Mouse (Mus musculus) gastrocnemius, postnatal 25 days (tissue): ENCODE data around the gene Cacng6. TPM values are rescaled to one million over a fixed set of nuclear protein-coding genes. Genes with fewer than 3 reads are reported as not detected.

Experiments used
- DNase-seq: peaks from one replicate; pipeline ENCODE4 v3.0.0; 2022
- total RNA-seq, 2 experiments: library from RNA; stranded (reverse); gene quantifications; 1 replicate in 1 of 2; 2 replicates in 1 of 2; pipeline ENCODE4 v1.2.3; 2021

Gene Cacng6
- total RNA-seq, 2 experiments from 2014 or later: 99.3 to 101 TPM

GRCm38 (mm10) chr7:3419941-3420340 is 4.1 kb upstream of the Cacng6 start:
- no peak for DNase-seq

- DNase-seq: no peak
Observed at GRCm38 (mm10) chr7:3420466-3420865, 3.5 kb upstream of the Cacng6 start.

DNA sequence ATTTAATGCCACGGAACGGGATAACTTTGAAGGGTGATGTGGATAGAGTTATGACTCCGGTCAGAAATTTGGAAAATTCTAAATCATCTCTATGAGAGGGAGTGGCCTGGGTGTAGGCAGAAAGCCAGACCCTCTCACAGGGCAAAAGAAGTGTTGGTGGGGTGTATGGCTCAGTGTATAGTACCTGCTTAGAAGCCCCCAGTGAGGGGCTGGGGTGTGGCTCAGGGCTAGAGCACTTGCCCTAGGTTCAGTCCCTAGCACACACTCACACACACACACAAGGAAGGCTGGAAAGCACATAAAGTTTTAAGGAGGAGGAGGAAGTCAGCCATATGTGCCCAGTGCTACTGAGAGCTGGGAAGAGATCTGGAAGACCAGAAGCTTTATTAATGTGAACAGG is 2.7 kb upstream of the Cacng6 start:
- no peak for DNase-seq

DNA sequence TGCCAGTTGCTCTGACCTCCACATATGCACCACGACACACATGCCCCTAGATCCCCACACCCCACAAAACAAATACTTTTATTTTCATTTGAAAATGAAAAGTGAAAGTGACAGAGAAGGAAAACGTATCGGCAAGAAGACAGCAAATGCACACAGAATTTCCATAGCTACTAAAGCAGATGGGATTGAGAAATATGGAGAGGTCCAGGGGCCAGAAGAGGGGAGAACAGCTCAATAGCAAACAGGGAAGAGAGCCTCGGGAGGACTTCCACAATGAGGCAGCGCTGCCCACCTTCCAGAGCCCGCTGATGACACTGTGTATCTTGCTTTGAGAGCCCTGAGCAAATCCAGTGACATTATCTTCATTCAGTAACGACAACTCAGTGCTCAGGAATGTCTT is 1.9 kb upstream of the Cacng6 start:
- no peak for DNase-seq

DNA sequence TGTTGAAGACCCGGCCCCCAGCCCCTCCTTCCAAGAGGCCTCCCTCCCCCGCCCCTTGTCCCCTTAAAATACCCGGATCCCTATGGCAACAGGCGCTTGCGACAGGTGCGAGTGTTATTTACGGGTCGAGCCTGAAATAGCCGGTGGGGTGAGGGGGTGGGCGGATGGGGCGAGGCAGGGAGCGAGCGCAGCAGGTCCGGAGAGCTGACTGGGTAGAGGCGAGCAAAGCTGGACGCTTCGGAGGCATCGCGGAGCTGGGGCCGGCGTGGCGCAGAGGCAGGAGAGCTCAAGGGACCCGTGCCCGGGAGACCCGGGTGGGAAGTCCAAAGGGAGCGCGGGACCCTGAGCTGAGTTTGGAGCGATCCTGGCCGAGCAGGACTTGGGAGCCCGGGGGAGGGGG is 565 bp upstream of the Cacng6 start:
- peak; percentile 62 for DNase-seq

GRCm38 (mm10) chr7:3425141-3425540 is 1.1 kb downstream of the Cacng6 start:
- no peak for DNase-seq

GRCm38 (mm10) chr7:3430161-3430560 is 6.2 kb downstream of the Cacng6 start:
- DNase-seq: no peak

GRCm38 (mm10) chr7:3432066-3432465 is 8.1 kb downstream of the Cacng6 start:
- DNase-seq: no peak

GRCm38 (mm10) chr7:3437941-3438340 is 13.9 kb downstream of the Cacng6 start:
- no peak for DNase-seq

DNA sequence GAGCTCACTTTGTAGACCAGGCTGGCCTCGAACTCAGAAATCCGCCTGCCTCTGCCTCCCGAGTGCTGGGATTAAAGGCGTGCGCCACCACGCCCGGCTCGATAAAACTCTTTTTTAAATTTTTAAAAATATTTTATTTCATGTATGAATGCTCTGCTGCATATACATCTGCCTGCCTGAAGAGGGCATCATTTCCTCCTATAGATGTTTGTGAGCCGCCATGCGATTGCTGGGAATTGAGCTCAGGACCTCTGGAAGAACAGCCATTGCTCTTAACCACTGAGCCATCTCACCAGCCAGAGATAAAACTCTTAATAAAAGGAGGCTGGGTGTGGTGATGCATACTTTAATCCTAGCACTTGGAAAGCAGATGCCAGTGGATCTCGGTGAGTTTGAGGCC is 16.0 kb downstream of the Cacng6 start:
- no peak for DNase-seq

DNA sequence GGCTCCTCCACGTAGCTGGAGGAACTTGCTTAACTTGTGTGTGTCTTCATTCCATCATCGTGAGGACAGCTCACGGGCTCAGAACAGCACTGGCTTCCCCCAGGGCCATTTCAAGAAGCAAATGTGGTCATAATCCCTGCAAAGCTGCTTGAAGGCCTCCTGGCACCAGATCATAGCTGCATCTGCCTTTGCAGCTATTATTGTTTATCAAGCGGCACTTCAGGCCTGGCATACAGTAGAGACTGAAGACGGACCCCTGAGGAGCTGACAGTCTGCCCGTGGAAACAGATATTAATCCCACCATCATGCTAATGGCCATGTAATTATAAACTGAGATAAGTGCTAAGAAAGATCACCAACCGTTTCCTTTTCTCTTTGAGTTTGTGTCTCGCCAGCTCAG is 16.5 kb downstream of the Cacng6 start:
- no peak for DNase-seq

- DNase-seq: no peak
Observed at GRCm38 (mm10) chr7:3442476-3443062, 18.6 kb downstream of the Cacng6 start.

DNA sequence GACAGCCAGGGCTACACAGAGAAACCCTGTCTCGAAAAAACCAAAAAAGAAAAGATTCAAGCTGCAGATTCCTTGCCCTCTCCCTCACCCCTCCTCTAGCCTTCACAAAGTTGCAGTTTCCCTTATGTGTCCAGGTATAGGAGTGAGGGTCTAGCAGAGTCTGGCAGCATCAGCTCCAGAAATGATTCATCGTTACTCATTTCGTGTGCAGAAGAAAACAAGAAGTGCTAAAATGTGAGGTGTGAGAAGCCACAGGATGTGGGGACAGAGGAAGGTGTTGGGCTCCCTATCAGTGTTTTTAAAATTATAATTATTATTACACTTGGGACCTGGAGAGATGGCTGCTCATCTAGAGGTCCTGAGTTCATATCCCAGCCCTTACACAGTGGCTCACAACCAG is 20.7 kb downstream of the Cacng6 start:
- no peak for DNase-seq

DNA sequence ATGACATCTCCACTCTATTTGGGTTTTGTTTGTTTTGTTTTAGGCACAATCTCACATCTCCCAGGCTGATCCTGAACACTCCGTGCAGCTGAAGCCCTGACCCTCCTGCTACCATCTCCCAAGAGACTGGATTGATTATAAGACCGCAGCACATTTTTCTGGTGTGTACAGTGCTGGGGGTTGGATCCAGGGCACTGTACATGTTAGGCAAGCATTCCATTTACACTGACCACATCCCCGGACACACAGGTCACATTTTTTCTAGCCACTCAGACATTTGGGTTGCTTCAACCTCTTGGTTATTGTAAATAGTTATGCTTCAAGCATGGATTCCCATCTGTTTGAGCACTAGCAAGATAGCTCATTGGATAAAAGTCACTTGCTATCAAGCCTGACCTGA is 22.6 kb downstream of the Cacng6 start:
- no peak for DNase-seq

- DNase-seq: no peak
Observed at GRCm38 (mm10) chr7:3447026-3447425, 23.0 kb downstream of the Cacng6 start.

GRCm38 (mm10) chr7:3448737-3449454 is 24.9 kb downstream of the Cacng6 start:
- peak; percentile 29 for DNase-seq

GRCm38 (mm10) chr7:3450671-3451070 is 26.7 kb downstream of the Cacng6 start:
- no peak for DNase-seq

GRCm38 (mm10) chr7:3451161-3451560 is 27.2 kb downstream of the Cacng6 start:
- DNase-seq: no peak

DNA sequence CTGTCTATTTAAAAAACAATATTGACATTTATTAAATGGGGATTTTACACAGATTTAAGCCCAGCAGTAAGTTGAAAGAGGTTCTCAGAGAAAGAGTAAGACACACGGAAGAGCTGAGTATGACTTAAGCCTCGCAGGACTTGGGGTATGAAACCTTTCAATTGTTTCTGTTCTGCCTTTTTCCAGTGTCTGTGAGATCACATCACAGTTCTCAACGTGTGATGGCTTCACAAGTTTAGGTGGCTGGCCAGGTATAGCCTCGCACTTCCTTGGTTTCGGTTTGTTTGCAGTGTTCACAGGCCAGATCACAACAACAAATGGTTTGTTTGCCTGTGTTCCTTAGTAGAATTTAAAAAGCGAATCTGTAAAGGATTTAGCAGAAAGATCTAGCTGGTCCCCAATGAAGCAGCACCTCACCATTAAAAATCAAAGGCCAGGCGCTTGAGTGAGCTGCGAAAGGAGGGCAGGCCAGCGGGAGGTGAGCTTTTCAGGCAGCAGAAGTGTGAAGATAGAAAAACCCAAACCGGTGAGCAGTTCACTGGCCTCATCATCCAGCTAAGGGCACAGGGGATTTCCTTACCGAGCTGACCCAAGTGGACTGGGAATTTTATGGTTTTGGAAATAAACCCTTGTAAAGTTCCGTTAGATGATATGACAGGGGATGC is 29.0 kb downstream of the Cacng6 start:
- no peak for DNase-seq

DNA sequence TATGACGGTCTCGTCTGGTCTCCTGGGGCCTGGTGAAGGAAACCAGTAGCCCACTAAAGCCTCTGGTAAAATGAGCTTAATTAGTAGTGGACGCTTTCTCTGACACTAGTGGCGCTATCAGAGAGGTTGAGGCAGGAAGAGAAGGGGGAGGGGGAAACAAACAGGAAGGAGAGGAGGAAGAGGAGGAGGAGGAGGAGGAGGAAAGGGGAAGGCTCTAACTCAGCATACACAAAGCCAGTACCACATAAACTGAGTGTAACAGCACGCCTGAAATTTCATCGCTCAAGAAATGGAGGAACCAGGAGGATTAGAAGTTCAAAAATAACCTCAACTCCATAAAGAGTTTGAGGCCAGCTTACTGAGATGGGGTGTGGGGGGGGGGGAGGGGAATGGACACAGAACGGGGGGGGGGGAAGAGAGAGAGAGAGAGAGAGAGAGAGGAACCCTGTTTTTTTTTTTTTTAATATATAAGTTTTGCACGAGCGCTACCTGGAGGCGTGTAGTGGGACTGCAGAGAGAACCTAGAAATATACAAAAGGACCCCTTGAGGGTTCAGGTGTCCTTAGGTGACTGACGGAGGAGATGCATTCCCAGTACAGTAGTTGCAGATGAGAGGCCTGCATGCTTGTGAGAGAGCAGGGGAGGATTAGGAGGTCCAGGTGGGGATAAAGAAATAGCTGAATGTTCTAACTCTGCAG is 29.6 kb downstream of the Cacng6 start:
- no peak for DNase-seq

DNA sequence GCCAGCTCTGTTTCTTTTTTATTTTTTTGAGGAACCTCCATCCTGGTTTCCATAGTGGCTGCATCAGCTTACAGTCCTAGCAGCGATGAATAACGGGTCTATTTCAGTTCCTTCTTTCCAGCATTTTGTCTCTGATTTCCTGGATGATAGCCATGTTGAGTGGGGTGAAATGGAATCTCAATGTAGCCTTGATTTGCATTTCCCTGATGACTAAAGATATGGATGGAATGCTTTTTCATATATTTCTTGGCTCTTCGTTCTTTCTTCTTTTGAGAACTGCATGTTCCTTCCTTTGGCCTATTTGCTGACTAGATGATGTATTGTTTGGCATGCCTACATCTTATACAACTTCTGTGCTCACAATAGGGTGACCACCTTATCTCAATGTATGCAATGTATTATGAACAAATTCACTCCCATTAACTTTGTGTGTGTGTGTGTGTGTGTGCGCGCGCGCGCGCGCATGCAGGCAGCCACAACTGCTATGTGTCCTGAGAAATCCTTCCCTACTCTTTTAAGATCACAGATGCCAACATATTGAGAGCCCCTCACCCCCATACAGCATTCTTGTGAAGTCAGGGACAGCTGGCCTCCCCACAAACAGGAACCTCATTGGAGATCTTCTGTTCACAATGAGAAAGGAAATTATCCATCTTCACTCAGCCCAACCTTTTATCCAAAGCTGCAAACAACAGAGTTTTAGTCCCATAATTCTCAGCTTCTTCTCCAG is 33.3 kb downstream of the Cacng6 start:
- no peak for DNase-seq

DNA sequence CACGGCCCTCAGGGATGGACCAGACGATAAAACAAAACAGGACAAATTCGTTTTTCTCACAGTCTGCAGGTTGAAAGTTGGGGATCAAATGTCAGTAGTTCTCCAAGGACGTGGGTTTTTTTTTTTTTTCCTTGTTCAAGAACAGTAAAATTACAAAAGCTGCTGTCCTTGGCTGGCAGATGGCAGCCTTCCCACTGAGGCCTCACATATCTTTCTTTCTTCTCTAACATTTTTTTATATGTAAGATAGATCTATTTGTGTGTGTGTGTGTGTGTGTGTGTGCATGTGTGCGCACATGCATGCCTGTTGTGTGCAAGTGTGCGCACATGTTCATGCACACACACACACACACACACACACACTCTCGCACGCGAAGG is 33.8 kb downstream of the Cacng6 start:
- no peak for DNase-seq
